In genomic region chr13:93755084-93755483, GRCm38 (mm10) we compare ENCODE assay signal across 33 mouse cellular contexts. TPM values are rescaled to one million over a fixed set of nuclear protein-coding genes. Genes with fewer than 3 reads are reported as not detected.
DNase-seq lines count a peak whose midpoint lies in the region; ATAC-seq lines count a peak whose summit lies in the region.
"Had no signal": no experiment of that assay in that cellular context is flagged by ENCODE, and none has a peak within 500 bp of the region (broad histone marks: within the 10 kb centered on the region; RNA-seq: fewer than 3 reads in every experiment).

No protein-coding gene starts in this region.

- no peaks in the 10 kb centered on the region for H3K9me3 ChIP-seq in embryonic facial prominence, embryonic 11.5 days (replicated peaks; ENCODE audit: control insufficient read depth, low read length)
- H3K9me3 ChIP-seq in embryonic facial prominence, embryonic 10.5 days = no peaks in the 10 kb centered on the region
- no peaks in the 10 kb centered on the region for H3K9me3 ChIP-seq in forebrain, embryonic 16.5 days (ENCODE audit: control insufficient read depth, low read length)
- H3K9me3 ChIP-seq: embryonic facial prominence, embryonic 13.5 days; forebrain, embryonic 12.5 days; heart, embryonic 12.5 days; intestine, embryonic 15.5 days; limb, embryonic 10.5 days; limb, embryonic 15.5 days; megakaryocyte, embryonic 14.5 days; midbrain, embryonic 13.5 days; neural tube, embryonic 12.5 days had no signal

- no peaks in the 10 kb centered on the region for H3K4me1 ChIP-seq in embryonic facial prominence, embryonic 11.5 days (ENCODE audit: control insufficient read depth, insufficient read depth, low read length)
- no peaks in the 10 kb centered on the region; the same call in 1 of the 2 replicates for H3K4me1 ChIP-seq in embryonic facial prominence, embryonic 10.5 days
- peaks cover 10% of the 10 kb centered on the region for H3K4me1 ChIP-seq in forebrain, embryonic 16.5 days (replicated peaks; ENCODE audit: control insufficient read depth, insufficient read depth, low read length)
- H3K4me1 ChIP-seq: intestine, embryonic 15.5 days; limb, embryonic 15.5 days had no signal

- H3K4me2 ChIP-seq in embryonic facial prominence, embryonic 11.5 days (ENCODE audit: low read depth, low read length) = no peak overlapping the region
- no peak overlapping the region for H3K4me2 ChIP-seq in forebrain, embryonic 16.5 days (ENCODE audit: low read length)
- H3K4me2 ChIP-seq: embryonic facial prominence, embryonic 13.5 days; forebrain, embryonic 12.5 days; heart, embryonic 12.5 days; intestine, embryonic 15.5 days; limb, embryonic 15.5 days; lung, embryonic 14.5 days; midbrain, embryonic 13.5 days; neural tube, embryonic 12.5 days had no signal

- DNase-seq in embryonic facial prominence, embryonic 11.5 days (ENCODE audit: low spot score) = peak; percentile 11
- no peak for DNase-seq in embryonic facial prominence, embryonic 10.5 days (ENCODE audit: low spot score)
- peak; percentile 63 for DNase-seq in NIH3T3 (ENCODE audit: low read depth)
- DNase-seq in frontal cortex, adult 2 months (ENCODE audit: extremely low spot score in 1 of 2, low spot score in 1 of 2) = no peak
- DNase-seq: adrenal gland, postnatal 10 days; cerebellum, adult 8-10 months; cerebellum, postnatal 25 days; gastrocnemius, postnatal 14 days; heart, postnatal 4 days; kidney, adult 2 months; kidney, postnatal 4 days; layer of hippocampus, postnatal 36 days; lung, embryonic 14.5 days; right cerebral cortex, postnatal 4 days; thymus, adult 18-20 months; thymus, postnatal 4 days had no signal

- no peak overlapping the region for H3K4me3 ChIP-seq in embryonic facial prominence, embryonic 11.5 days (ENCODE audit: low read depth, low read length)
- H3K4me3 ChIP-seq in embryonic facial prominence, embryonic 10.5 days = no peak overlapping the region
- no peak overlapping the region for H3K4me3 ChIP-seq in forebrain, embryonic 16.5 days (replicated peaks; ENCODE audit: low read length)
- H3K4me3 ChIP-seq: embryonic facial prominence, embryonic 13.5 days; erythroblast, embryonic 14.5 days; forebrain, embryonic 12.5 days; heart, embryonic 12.5 days; intestine, embryonic 15.5 days; limb, embryonic 10.5 days; limb, embryonic 15.5 days; megakaryocyte, embryonic 14.5 days; midbrain, embryonic 13.5 days; neural tube, embryonic 12.5 days had no signal

- H3K9ac ChIP-seq in embryonic facial prominence, embryonic 11.5 days (replicated peaks; ENCODE audit: low read length) = no peak overlapping the region
- H3K9ac ChIP-seq in forebrain, embryonic 16.5 days (replicated peaks; ENCODE audit: low read depth, low read length) = no peak overlapping the region
- H3K9ac ChIP-seq: embryonic facial prominence, embryonic 13.5 days; forebrain, embryonic 12.5 days; heart, embryonic 12.5 days; intestine, embryonic 15.5 days; limb, embryonic 15.5 days; liver, embryonic 14.5 days; lung, embryonic 14.5 days; midbrain, embryonic 13.5 days; neural tube, embryonic 12.5 days had no signal

- 72% methylated on average over 4 of the region's 4 CpGs for WGBS in embryonic facial prominence, embryonic 11.5 days
- WGBS in embryonic facial prominence, embryonic 10.5 days = 80% methylated on average over 4 of the region's 4 CpGs
- WGBS in forebrain, embryonic 16.5 days = 92% methylated on average over 4 of the region's 4 CpGs

- H3K36me3 ChIP-seq in embryonic facial prominence, embryonic 11.5 days (replicated peaks; ENCODE audit: control insufficient read depth, insufficient read depth, low read depth, low read length) = no peaks in the 10 kb centered on the region
- no peaks in the 10 kb centered on the region for H3K36me3 ChIP-seq in embryonic facial prominence, embryonic 10.5 days (replicated peaks)
- H3K36me3 ChIP-seq in forebrain, embryonic 16.5 days (ENCODE audit: control insufficient read depth, insufficient read depth) = no peaks in the 10 kb centered on the region
- H3K36me3 ChIP-seq: embryonic facial prominence, embryonic 13.5 days; forebrain, embryonic 12.5 days; heart, embryonic 12.5 days; intestine, embryonic 15.5 days; limb, embryonic 10.5 days; limb, embryonic 15.5 days; midbrain, embryonic 13.5 days; neural tube, embryonic 12.5 days had no signal

- no peaks in the 10 kb centered on the region for H3K27me3 ChIP-seq in embryonic facial prominence, embryonic 11.5 days (ENCODE audit: control insufficient read depth, insufficient read depth, low read length)
- no peaks in the 10 kb centered on the region for H3K27me3 ChIP-seq in embryonic facial prominence, embryonic 10.5 days (replicated peaks; ENCODE audit: low read depth, poor library complexity, severe bottlenecking)
- H3K27me3 ChIP-seq in forebrain, embryonic 16.5 days (replicated peaks; ENCODE audit: control insufficient read depth, insufficient read depth, low read length) = no peaks in the 10 kb centered on the region
- H3K27me3 ChIP-seq: embryonic facial prominence, embryonic 13.5 days; forebrain, embryonic 12.5 days; heart, embryonic 12.5 days; intestine, embryonic 15.5 days; limb, embryonic 15.5 days; midbrain, embryonic 13.5 days; neural tube, embryonic 12.5 days had no signal

- no peak for ATAC-seq in embryonic facial prominence, embryonic 11.5 days (replicated peaks; ENCODE audit: insufficient number of reproducible peaks, low FRiP score, low TSS enrichment, low read depth)
- ATAC-seq in granulocyte monocyte progenitor cell, adult 5-6 weeks (replicated peaks; ENCODE audit: poor library complexity, severe bottlenecking) = peak; percentile 97
- peak; percentile 54; the same call in 1 of the 2 replicates for ATAC-seq in monocyte, adult 5-6 weeks (replicated peaks; ENCODE audit: insufficient number of reproducible peaks, low FRiP score, low TSS enrichment, poor library complexity, severe bottlenecking)
- no peak for ATAC-seq in inflammation-experienced regulatory T-cells, adult 6 months
- ATAC-seq in forebrain, embryonic 16.5 days = no peak
- ATAC-seq: hindbrain, embryonic 16.5 days; intestine, embryonic 15.5 days; midbrain, embryonic 13.5 days had no signal

- no peak overlapping the region for H3K27ac ChIP-seq in embryonic facial prominence, embryonic 11.5 days (replicated peaks; ENCODE audit: low read depth, low read length)
- H3K27ac ChIP-seq in embryonic facial prominence, embryonic 10.5 days (replicated peaks) = no peak overlapping the region
- no peak overlapping the region for H3K27ac ChIP-seq in forebrain, embryonic 16.5 days (ENCODE audit: low read length)
- H3K27ac ChIP-seq: embryonic facial prominence, embryonic 13.5 days; forebrain, embryonic 12.5 days; intestine, embryonic 15.5 days; limb, embryonic 10.5 days; limb, embryonic 15.5 days; liver, embryonic 14.5 days; midbrain, embryonic 13.5 days; neural tube, embryonic 12.5 days; stomach, postnatal 0 days had no signal

RNA-seq across cellular contexts. Expression of gene Arsb, which starts 16.3 kb away (rescaled TPM):
- 7.8 and 8.8 TPM in 2 replicates for polyA plus RNA-seq in embryonic facial prominence, embryonic 11.5 days (2014; fragmentation: Nextera tagmentation; extraction: Ambion mirVana)
- polyA plus RNA-seq in embryonic facial prominence, embryonic 10.5 days (2016; fragmentation: Nextera tagmentation; extraction: Ambion mirVana) = 4.3 and 5.4 TPM in 2 replicates
- total RNA-seq in granulocyte monocyte progenitor cell, adult 5-6 weeks (2014; fragmentation: Nextera tagmentation) = 80.8 and 112 TPM in 2 replicates
- 32.4 and 40.6 TPM in 2 replicates for total RNA-seq in granulocyte monocyte progenitor cell, adult 5-6 weeks (2017)
- 20.5 to 65.1 TPM (median 21.5 TPM) in 3 replicates for total RNA-seq in monocyte, adult 5-6 weeks (2017)
- polyA plus RNA-seq in inflammation-experienced regulatory T-cells, adult 6 months (2017; shearing (Covaris generic)) = 10 to 100 TPM in 1 of 3 experiments, 1 to 10 TPM in 2; 6.2 to 26.1 (median 9.5) TPM
- 77.5 and 82.4 TPM in 2 replicates for polyA plus RNA-seq in frontal cortex, adult 2 months (2012; rRNA removed)
- polyA plus RNA-seq in forebrain, embryonic 16.5 days (2015; fragmentation: Nextera tagmentation; extraction: Ambion mirVana) = 9.7 and 10.2 TPM in 2 replicates

Comparison
In these comparisons a context has a peak if more than half of its experiments do, and no peak if none do; other contexts are left out.
1. DNase-seq: peak in embryonic facial prominence, embryonic 11.5 days (single experiment) and NIH3T3 (single experiment); none in embryonic facial prominence, embryonic 10.5 days (single experiment) and frontal cortex, adult 2 months (0 of 2).
2. ATAC-seq: peak in granulocyte monocyte progenitor cell, adult 5-6 weeks (single experiment) and monocyte, adult 5-6 weeks (single experiment); none in embryonic facial prominence, embryonic 11.5 days (single experiment), inflammation-experienced regulatory T-cells, adult 6 months (single experiment) and forebrain, embryonic 16.5 days (single experiment).